Mouse (Mus musculus) thymus, postnatal 4 days (tissue): ENCODE measurements around the gene Slc43a3.
A peak's percentile ranks its signal among the peaks of the same experiment; 100 is the strongest.
"Not testable (repeated sequence)": the region's sequence is repeated elsewhere in the genome, so short reads cannot be mapped to it uniquely, and the experiment has no call there.

Source experiments
- DNase-seq: peaks from one replicate; pipeline ENCODE4 v3.0.0; 2021

Slc43a3 gene

DNA sequence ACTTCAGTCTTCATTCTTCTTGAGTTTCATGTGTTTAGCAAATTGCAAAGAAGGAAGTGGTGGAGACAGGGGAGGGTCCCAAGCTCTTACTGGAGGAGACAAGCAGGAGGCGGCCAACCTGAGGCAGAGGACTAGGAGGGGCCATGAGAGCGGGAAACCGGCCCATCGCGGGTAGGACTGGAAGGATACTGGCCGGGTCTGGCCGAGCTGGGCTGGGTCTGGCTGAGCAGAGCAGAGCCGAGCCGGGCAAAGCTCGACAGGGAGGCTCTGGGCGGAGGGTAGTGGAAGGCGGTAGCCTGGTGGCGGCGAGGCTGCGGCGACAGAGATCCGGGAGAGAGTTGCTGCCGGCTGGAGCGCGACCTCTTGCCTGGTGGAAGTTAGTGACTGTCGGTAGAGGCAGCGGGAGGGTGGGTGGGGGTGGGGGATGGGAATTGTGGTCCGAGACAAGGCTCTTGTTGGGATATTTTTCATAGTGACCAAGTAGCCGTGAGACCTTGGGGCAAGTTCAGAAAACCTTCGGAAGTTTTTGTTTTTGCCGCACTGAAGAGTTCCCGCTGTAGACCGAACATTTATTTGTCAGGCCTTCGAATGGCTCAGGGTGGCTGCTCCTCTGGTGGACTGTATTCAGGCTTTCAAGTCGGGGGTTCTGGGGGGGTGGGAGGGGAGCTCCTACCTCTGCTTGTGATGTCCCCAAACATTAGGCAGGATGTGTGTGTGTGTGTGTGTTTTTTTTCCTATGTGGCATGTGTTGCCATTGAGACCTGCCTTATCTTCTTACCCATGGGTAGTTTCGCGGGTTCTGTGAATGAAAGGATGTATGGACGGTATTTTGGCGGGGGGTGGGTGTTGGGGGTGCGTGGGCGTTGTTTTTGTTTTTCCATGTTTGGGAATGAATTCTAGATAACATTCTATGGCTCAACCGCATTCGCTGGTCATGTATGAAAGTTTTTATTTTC lies at the start of gene Slc43a3:
Slc43a3 (plus strand) TSS at position 106 of the 956 bp plus-strand sequence.
- DNase-seq, result peak; percentile 75

DNA sequence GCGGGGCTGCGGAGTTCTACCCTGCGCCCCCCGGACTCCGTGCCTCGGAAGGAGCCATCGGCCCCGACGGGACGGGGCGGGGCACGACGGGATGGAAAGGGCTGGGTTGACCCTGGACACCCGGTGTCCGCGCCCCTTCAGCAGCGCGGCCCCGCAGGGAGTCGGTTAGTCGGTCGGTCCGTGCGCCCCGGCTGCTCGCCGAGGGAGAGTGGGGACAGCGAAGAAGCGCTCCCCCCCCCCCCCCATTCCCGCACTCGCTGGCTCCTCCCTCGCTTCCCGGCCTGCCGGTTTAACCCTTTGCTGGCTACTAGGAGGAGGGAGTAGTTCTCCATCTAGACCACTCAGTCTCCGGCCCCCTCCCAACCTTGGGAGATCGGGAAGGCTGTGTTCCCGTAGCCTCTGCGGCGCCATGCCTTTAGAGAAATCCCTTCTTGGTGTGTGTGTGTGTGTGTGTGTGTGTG lies 49.5 kb upstream of the Slc43a3 start:
- peak; percentile 29 for DNase-seq

- DNase-seq, result peak; percentile 63
Observed at GRCm38 (mm10) chr2:84887411-84888271, 48.7 kb upstream of the Slc43a3 start.

DNA sequence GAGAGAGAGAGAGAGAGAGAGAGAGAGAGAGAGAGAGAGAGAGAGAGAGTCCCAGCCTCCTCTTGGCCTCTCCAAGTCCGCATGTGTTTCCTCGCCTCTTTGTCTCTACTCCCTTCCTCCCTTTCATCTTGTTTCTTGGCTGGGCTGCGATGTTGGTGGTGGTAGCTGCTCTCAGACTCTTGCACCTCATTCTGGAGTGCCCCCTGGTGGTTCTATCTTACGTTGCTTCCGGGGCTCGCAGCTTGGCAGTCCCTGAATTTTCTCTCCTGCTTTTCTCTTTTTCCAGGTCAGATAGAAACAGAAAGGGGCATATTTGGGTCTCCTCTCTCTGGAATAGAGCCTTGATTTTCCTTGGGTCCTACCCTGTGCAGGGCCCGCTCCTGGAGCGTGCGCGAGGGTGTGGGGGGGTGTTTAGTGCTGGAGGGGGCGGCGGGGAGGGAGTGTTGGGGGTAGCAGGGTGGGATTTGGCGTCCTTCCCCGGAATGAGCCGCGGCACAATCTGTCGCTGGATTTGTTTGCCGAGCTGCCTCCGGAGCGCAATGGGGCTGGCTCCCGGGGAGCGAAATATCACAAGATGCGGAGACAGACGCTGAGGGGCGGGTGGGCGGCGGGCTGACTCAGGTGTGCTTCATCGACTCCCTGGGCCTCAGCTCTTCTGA lies 47.6 kb upstream of the Slc43a3 start:
- DNase-seq, result peak; percentile 85

DNA sequence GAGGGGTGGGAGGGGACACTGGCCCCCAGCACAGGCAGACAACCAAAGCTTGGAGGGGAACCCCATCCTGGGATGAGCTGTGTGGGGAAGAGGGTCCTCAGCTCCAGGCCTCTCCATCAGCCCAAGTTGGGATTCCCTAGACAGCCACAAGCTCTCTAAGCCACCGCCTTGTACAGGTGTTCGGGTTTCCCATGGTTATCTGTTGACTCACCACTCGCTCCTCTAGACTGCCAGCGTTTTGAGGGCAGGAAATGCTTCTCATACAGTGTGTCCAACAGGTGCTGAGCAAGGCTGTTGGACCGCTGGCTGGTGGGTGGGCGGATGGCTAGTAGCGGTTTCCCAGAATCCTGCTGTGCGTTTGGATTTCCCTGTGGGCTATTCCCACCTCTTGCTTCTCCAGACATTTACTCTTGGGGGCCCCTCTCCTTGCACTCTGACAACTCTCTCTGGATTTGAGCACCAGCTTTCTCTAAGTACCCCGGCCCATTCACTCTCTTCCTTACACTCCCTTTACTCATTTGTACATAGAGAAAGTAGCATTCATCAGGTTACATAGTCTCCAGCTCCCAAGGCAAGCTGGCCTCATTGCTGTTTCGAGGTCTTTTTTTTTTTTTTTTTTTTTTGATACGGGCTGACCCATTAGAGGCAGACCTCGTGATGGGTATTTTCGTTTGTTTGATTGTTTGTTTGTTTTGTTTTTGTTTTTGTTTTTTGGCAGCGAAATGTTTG lies 46.9 kb upstream of the Slc43a3 start:
- DNase-seq, result no peak

GRCm38 (mm10) chr2:84890045-84890340 lies 46.4 kb upstream of the Slc43a3 start:
- DNase-seq, result peak; percentile 83

- DNase-seq, result no peak
Observed at GRCm38 (mm10) chr2:84893359-84893758, 43.0 kb upstream of the Slc43a3 start.

DNA sequence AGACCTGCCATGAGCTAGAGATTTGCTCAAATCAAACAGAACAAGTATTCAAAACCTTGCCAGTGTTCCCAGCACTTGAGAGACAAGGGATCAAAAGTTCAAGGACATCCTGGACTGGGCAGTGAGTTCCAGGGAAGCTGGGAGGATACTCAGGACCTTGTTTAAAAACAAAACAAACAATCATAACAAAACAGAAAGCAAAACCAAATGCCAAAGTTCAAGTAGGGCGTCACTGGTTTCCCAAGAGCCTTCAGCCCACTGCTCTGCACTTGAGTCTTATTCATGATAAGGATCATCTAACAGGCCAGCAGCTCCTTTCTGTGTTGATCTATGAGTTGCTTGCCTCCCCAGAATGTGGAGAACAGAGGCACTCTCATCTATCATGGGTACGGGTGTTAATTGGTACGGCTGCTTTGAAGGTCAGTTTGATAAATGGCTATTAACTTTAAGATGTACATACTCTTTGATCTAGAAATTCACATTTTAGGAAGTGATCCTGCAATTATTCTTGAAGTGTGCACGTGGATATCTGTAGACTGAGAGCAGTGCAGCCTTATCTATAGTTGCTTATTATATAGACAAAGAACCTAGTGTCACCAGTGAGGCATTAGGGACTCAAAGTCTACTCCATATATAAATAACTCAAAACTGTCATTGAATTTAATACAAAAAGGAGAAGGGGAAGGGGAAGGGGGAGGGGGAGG lies 40.7 kb upstream of the Slc43a3 start:
- no peak for DNase-seq

DNA sequence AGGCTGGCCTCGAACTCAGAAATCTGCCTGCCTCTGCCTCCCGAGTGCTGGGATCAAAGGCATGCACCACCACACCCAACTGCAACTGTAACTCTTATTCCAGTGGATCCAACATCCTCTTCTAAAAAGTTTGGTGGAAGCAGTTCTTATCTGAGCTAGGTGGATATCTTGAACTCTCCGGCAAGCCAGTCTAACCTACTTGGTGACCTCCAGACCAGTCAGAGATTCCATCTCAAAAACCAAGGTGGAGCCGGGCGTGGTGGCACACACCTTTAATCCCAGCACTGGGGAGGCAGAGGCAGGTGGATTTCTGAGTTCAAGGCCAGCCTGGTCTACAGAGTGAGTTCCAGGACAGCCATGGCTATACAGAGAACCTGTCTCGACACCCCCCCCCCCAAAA lies 39.7 kb upstream of the Slc43a3 start:
- DNase-seq, result not testable (repeated sequence)

DNA sequence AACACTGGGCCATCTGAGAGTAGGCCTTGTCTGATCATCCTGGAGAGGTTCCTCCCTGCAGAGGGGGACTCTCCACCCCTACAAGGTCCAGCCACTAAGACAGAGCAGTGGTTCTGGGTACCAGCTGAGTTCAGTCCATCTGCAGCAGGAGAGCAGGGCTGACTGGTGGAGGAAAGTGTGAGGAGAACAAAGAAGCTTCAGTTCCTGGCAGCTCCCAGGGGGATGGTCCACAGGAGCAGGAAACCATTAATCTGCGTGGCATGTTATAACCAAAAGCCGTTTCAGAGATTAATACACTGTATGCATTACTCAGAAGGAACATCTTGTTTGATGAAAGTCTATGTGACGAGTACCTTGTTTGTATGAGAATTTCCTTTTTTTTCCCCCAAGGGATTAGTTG lies 23.7 kb upstream of the Slc43a3 start:
- DNase-seq, result no peak

- DNase-seq, result no peak
Observed at GRCm38 (mm10) chr2:84913881-84914280, 22.5 kb upstream of the Slc43a3 start.

DNA sequence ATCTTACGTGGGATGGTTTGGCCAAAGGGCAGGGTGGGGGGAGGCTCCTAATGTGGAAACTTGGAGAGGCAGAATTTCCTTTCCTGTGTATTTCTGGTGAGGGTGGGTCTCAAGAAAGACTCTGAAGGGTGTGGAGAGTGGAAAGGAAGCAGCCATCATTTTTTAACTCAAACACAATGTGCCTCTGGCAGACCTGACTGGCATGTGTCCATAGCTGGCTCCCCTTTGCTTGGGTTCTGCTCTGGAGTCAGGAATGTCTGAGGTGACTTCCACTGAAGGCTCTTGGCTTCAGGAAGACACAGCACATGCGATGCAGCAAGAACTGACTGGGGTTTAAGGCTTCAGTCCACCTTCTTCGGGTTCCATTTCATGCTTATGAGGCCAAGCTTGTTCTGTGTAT lies 21.0 kb upstream of the Slc43a3 start:
- no peak for DNase-seq

GRCm38 (mm10) chr2:84916548-84917320 lies 19.6 kb upstream of the Slc43a3 start:
- DNase-seq, result no peak

DNA sequence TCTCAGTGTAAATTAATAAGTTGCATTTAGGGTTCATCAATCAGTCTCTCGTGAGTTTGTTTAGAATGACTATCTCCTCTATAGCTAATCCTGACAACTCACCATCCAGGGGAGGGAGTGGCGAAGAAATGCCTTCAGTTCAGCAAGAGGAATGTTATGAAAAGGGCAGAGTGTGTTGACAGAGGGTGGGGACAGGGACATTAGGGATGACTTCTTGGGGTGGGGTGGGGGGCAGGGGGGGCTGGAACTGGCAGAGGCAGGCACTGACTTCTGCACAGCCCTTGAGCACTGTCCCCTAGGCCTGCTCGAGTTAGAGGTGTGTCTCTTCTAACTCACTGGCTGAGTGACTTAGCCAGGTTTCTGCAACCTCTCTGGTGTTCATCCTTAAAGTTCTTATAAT lies 18.2 kb upstream of the Slc43a3 start:
- DNase-seq, result no peak

GRCm38 (mm10) chr2:84919601-84920108 lies 16.7 kb upstream of the Slc43a3 start:
- DNase-seq, result no peak

- no peak for DNase-seq
Observed at GRCm38 (mm10) chr2:84930186-84930585, 6.2 kb upstream of the Slc43a3 start.

- DNase-seq, result no peak
Observed at GRCm38 (mm10) chr2:84933992-84934648, 2.3 kb upstream of the Slc43a3 start.

DNA sequence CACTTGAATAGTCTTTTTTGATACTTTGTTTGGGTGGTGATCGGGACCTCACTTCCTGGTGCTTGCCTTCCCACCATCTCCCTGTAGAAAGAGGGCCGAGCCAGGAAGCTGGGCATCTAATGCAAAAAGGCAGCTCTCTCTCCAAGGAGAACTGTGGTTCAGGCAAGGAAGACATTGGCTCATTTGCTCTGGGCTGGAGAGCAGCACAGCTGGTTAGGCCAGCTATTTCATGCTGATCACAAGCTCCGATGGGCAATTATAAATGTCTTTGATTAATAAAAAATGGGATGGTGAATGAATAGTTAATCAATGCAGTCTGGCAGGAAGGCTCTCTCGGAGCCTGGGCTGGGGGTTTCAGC lies 1.8 kb upstream of the Slc43a3 start:
- DNase-seq, result no peak

DNA sequence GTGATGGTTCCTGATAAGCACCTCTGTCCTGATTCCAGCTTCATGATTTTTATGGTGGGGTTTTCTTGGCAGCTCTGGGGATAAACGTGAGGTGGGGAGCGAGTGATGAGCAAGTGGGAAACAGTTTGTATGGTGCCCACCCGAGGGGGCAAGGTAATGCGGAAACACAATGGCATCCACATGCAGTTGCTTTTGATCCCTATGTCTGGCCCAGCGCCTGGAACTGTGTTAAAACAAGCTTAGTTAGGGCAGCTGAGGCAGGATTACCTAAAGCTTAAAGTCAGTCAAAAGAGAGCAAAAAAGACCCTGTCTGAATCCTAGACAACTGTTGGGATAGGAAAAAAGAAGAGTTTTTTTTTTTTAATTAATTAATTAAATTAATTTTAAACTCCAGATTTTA lies 1.3 kb upstream of the Slc43a3 start:
- DNase-seq, result no peak

DNA sequence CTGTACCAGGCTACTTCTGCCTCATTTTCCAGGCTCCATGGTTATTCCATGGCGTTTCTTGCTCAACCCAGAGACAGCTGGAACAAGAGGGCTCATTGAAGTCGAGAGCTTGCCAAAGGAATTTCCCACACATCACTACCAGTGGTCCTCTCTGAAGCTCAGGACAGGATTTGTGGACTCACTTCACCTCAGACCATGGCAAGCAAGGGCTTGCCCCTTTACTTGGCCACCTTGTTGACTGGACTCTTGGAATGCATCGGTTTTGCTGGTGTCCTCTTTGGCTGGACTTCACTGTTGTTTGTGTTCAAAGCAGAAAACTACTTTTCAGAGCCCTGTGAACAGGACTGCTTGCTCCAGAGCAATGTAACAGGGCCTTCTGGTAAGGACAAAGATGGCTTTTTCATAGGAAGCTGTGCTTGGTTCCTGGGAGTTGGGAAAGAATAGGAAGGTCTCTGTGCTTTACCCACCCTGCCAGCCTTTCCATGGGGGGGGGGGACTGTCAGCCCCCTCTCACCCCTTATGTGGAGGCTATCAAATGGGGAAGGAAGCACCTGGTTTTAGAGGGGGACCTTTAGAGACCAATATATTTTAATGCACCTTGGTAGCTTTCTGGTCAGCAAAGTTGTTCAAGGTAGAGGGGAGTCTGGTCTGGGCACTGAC lies 1.2 kb downstream of the Slc43a3 start:
- DNase-seq, result no peak
